Mouse (Mus musculus) spleen, adult 2 months (tissue): ENCODE measurements around the gene Lyz1. TPM values are rescaled to one million over a fixed set of nuclear protein-coding genes. Genes with fewer than 3 reads are reported as not detected.
"Not testable (repeated sequence)": the region's sequence is repeated elsewhere in the genome, so short reads cannot be mapped to it uniquely, and the experiment has no call there.

Experiments used
- DNase-seq, 2 experiments: peaks; one replicate each; pipeline versions ENCODE4 v3.0.0 to v3.0.0-alpha.2; 2012 to 2021; ENCODE audit warnings: low spot score in 2 of 2, low read depth in 1 of 2
- H3K27ac ChIP-seq: fragments of 200-500 bp; 2 replicates; pipeline ENCODE4 v1.5.1; 2012; ENCODE audit warnings: low read length, inconsistent platforms; ENCODE audit not compliant: insufficient read depth
- H3K27me3 ChIP-seq: fragments of 200-500 bp; 2 replicates; pipeline ENCODE4 v1.6.1; 2012; ENCODE audit warnings: mild to moderate bottlenecking, moderate library complexity, low read length, inconsistent platforms; ENCODE audit not compliant: control insufficient read depth, insufficient read depth
- H3K36me3 ChIP-seq: fragments of 200-500 bp; 2 replicates; pipeline ENCODE4 v1.6.1; 2012; ENCODE audit warnings: mild to moderate bottlenecking, low read length, inconsistent platforms; ENCODE audit not compliant: control insufficient read depth, insufficient read depth
- H3K4me1 ChIP-seq: fragments of 200-500 bp; 2 replicates; pipeline ENCODE4 v1.6.1; 2011; ENCODE audit warnings: inconsistent platforms; ENCODE audit not compliant: control insufficient read depth, insufficient read depth, insufficient read length
- H3K4me3 ChIP-seq: fragments of 200-500 bp; 2 replicates; pipeline ENCODE4 v1.5.1; 2011; ENCODE audit warnings: mild to moderate bottlenecking, inconsistent platforms; ENCODE audit not compliant: insufficient read depth, insufficient read length; ENCODE audit errors: extremely low read depth
- CTCF ChIP-seq: fragments of 200-500 bp; IDR thresholded peaks from 2 replicates; pipeline ENCODE4 v1.5.1; 2011; ENCODE audit warnings: mild to moderate bottlenecking, inconsistent platforms; ENCODE audit not compliant: insufficient read depth, insufficient read length, insufficient replicate concordance; ENCODE audit errors: extremely low read depth
- POLR2A ChIP-seq: fragments of 200-500 bp; IDR thresholded peaks from 2 replicates; pipeline ENCODE4 v1.6.1; 2011; ENCODE audit warnings: low read depth, low read length, inconsistent platforms
- WGBS: fragments of 180-500 bp; shearing (Covaris S2); methylation state at CpG from one replicate; pipeline ENCODE4 v1.1.7; 2018; 5-methylcytosine and 5-hydroxymethylcytosine counted together
- polyA plus RNA-seq: library from polyadenylated mRNA; depleted of rRNA; stranded (reverse); fragments of >200 nt; gene quantifications from 2 replicates; pipeline ENCODE4 v1.2.3, GENCODE M21; 2012

The Lyz1 gene
- polyA plus RNA-seq, 1 experiment, result 6.2 TPM

- no peak for TF ChIP-seq POLR2A
- no peak for TF ChIP-seq CTCF
- Histone ChIP-seq H3K4me3 (no peak overlapping the region), H3K36me3 (no peaks in the 10 kb centered on the region), H3K27ac (no peak overlapping the region), H3K4me1 (no peaks in the 10 kb centered on the region), H3K27me3 (no peaks in the 10 kb centered on the region)
- DNase-seq, result no peak
- 14% methylated on average over 1 of the region's 1 CpGs for WGBS
Observed at GRCm38 (mm10) chr10:117301688-117302087, 9.0 kb upstream of the Lyz1 start.

- DNase-seq, result no peak
- TF ChIP-seq CTCF, result no peak
- no peak for TF ChIP-seq POLR2A
- Histone ChIP-seq H3K36me3 (no peaks in the 10 kb centered on the region), H3K27ac (no peak overlapping the region), H3K27me3 (no peaks in the 10 kb centered on the region), H3K4me1 (peaks cover 2% of the 10 kb centered on the region; the same call in 1 of the 2 replicates), H3K4me3 (no peak overlapping the region)
- 81% methylated on average over 5 of the region's 5 CpGs for WGBS
Observed at GRCm38 (mm10) chr10:117299901-117300520, 7.3 kb upstream of the Lyz1 start.

- no peak for TF ChIP-seq POLR2A
- TF ChIP-seq CTCF, result no peak
- H3K4me3 ChIP-seq, result no peak overlapping the region
- H3K27ac ChIP-seq, result no peak overlapping the region
- DNase-seq, result no peak
- H3K36me3 ChIP-seq, result no peaks in the 10 kb centered on the region
- WGBS, result 89% methylated on average over 4 of the region's 4 CpGs
- H3K27me3 ChIP-seq, result no peaks in the 10 kb centered on the region
- peaks cover 2% of the 10 kb centered on the region; the same call in 1 of the 2 replicates for H3K4me1 ChIP-seq
Observed at GRCm38 (mm10) chr10:117299106-117299505, 6.4 kb upstream of the Lyz1 start.

- Histone ChIP-seq H3K4me3 (no peak overlapping the region), H3K27ac (no peak overlapping the region), H3K27me3 (no peaks in the 10 kb centered on the region), H3K4me1 (peaks cover 2% of the 10 kb centered on the region; the same call in 1 of the 2 replicates), H3K36me3 (no peaks in the 10 kb centered on the region)
- DNase-seq, result no peak
- TF ChIP-seq CTCF (no peak), POLR2A (no peak)
- WGBS, result 86% methylated on average over 6 of the region's 6 CpGs
Observed at GRCm38 (mm10) chr10:117298336-117298735, 5.7 kb upstream of the Lyz1 start.

DNA sequence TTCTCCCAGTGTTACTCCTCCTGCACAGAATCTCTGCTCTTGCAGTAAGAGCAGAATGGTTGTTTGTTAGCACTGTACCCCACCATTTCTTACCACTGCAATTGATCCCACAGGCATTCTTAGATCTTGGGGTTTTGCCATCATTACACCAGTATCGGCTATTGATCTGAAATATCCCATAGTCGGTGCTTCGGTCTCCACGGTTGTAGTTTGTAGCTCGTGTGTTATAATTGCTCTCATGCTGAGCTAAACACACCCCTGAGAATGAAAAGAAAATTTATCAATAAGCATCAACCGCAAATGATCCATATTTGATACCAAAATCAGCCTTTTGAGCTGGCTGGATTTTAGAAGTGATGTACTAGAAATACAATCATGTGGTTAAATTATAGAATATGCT is 1.7 kb downstream of the Lyz1 start:
- DNase-seq, H3K4me3 ChIP-seq, H3K27me3 ChIP-seq, H3K27ac ChIP-seq, H3K36me3 ChIP-seq, H3K4me1 ChIP-seq: not testable (repeated sequence)
- WGBS, result 95% methylated on average over 6 of the region's 6 CpGs

- no peak for TF ChIP-seq POLR2A
- TF ChIP-seq CTCF, result no peak
- 87% methylated on average over 6 of the region's 6 CpGs for WGBS
Observed at GRCm38 (mm10) chr10:117290046-117290870, 2.4 kb downstream of the Lyz1 start.

DNA sequence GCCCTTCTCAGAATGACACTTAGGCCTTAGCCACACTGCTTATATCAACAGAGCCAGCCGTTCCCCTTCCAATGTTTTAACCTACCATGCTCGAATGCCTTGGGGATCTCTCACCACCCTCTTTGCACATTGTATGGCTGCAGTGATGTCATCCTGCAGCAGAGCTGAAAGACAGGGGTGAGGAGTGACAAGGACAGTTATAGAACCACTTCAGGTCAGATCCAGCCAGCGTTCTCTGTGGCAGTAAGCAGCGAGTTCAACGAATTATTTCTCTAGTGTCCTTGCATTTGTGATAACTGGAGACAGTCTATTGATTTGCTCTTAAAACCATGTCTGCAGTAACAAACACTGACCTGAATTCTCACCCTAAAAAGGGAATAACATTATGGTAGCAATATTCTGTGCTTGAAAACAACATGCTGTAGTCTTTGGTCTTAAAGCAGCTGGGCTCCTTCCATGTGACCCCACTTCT is 3.6 kb downstream of the Lyz1 start:
- not testable (repeated sequence) for H3K27ac ChIP-seq, H3K36me3 ChIP-seq, DNase-seq, H3K4me3 ChIP-seq, H3K27me3 ChIP-seq, H3K4me1 ChIP-seq
- WGBS, result 86% methylated on average over 5 of the region's 5 CpGs

More at GRCm38 (mm10) chr10:117290046-117290870, 2.4 kb downstream of the Lyz1 start:
- no peaks in the 10 kb centered on the region for H3K27me3 ChIP-seq
- no peak overlapping the region for H3K27ac ChIP-seq
- no peak overlapping the region for H3K4me3 ChIP-seq
- DNase-seq, result no peak
- H3K36me3 ChIP-seq, result no peaks in the 10 kb centered on the region
- H3K4me1 ChIP-seq, result no peaks in the 10 kb centered on the region; the same call in 1 of the 2 replicates
